Mouse (Mus musculus) hindbrain, embryonic 15.5 days (tissue): ENCODE results near the gene Tns3. TPM values are rescaled to one million over a fixed set of nuclear protein-coding genes. Genes with fewer than 3 reads are reported as not detected.
A peak's percentile ranks its signal among the peaks of the same experiment; 100 is the strongest.

Source experiments
- ATAC-seq: fragments of 200-750 bp; cut with Nextera tagmentation; 2 replicates; pipeline ENCODE4 v1.8.0; 2017; ENCODE audit warnings: low read depth, moderate number of reproducible peaks, moderate TSS enrichment; ENCODE audit not compliant: low FRiP score
- H3K27ac ChIP-seq: fragments of 300-500 bp; sonication (generic); replicated peaks from 2 replicates; pipeline ENCODE4 v1.5.1; 2015; ENCODE audit warnings: mild to moderate bottlenecking, inconsistent platforms
- H3K27me3 ChIP-seq: fragments of 300-500 bp; sonication (generic); 2 replicates; pipeline ENCODE4 v1.6.1; 2015; ENCODE audit warnings: control low read depth, inconsistent platforms
- H3K36me3 ChIP-seq: fragments of 300-500 bp; sonication (generic); 2 replicates; pipeline ENCODE4 v1.6.1; 2015; ENCODE audit warnings: control low read depth, inconsistent platforms
- H3K4me1 ChIP-seq: fragments of 300-500 bp; sonication (generic); replicated peaks from 2 replicates; pipeline ENCODE4 v1.6.1; 2015; ENCODE audit warnings: control low read depth, inconsistent platforms
- H3K4me2 ChIP-seq: fragments of 300-500 bp; sonication (generic); 2 replicates; pipeline ENCODE4 v1.6.1; 2015; ENCODE audit warnings: moderate library complexity, mild to moderate bottlenecking, inconsistent platforms
- H3K4me3 ChIP-seq: fragments of 300-500 bp; sonication (generic); 2 replicates; pipeline ENCODE4 v1.5.1; 2015; ENCODE audit warnings: mild to moderate bottlenecking, inconsistent platforms
- H3K9ac ChIP-seq: fragments of 300-500 bp; sonication (generic); 2 replicates; pipeline ENCODE4 v1.6.1; 2015; ENCODE audit warnings: inconsistent platforms
- H3K9me3 ChIP-seq: fragments of 300-500 bp; sonication (generic); 2 replicates; pipeline ENCODE4 v1.6.1; 2016; ENCODE audit warnings: control low read depth, inconsistent platforms
- WGBS: fragments of 180-500 bp; shearing (Covaris S2); methylation state at CpG from one replicate; pipeline ENCODE4 v1.1.7; 2015; 5-methylcytosine and 5-hydroxymethylcytosine counted together
- polyA plus RNA-seq: library from polyadenylated mRNA; unstranded; fragments of >200 nt; fragmentation: Nextera tagmentation; extraction: Ambion mirVana; gene quantifications from 2 replicates; pipeline ENCODE4 v1.2.1, GENCODE M21; 2015

Tns3 gene
- polyA plus RNA-seq, 1 experiment from 2014 or later, result 7.4 TPM

- Histone ChIP-seq H3K27me3 (no peaks in the 10 kb centered on the region), H3K9me3 (no peaks in the 10 kb centered on the region), H3K9ac (no peak overlapping the region), H3K36me3 (no peaks in the 10 kb centered on the region), H3K27ac (no peak overlapping the region), H3K4me1 (peaks cover 30% of the 10 kb centered on the region), H3K4me3 (no peak overlapping the region), H3K4me2 (no peak overlapping the region)
- no peak for ATAC-seq
- 88% methylated on average over 8 of the region's 8 CpGs for WGBS
Measured at GRCm38 (mm10) chr11:8657493-8657892, 6.8 kb downstream of the Tns3 start.

- Histone ChIP-seq H3K4me3 (no peak overlapping the region), H3K9ac (no peak overlapping the region), H3K9me3 (no peaks in the 10 kb centered on the region), H3K4me1 (peaks cover 34% of the 10 kb centered on the region), H3K27me3 (no peaks in the 10 kb centered on the region), H3K27ac (peak overlapping the region; percentile 39; the same call in 1 of the 2 replicates), H3K4me2 (no peak overlapping the region), H3K36me3 (no peaks in the 10 kb centered on the region)
- 64% methylated on average over 12 of the region's 12 CpGs for WGBS
- peak; percentile 67 for ATAC-seq
Measured at GRCm38 (mm10) chr11:8656448-8657393, 7.6 kb downstream of the Tns3 start.

GRCm38 (mm10) chr11:8653800-8654295 lies 10.5 kb downstream of the Tns3 start:
- peaks cover 28% of the 10 kb centered on the region for H3K4me1 ChIP-seq
- no peak overlapping the region for H3K4me2 ChIP-seq
- no peaks in the 10 kb centered on the region for H3K27me3 ChIP-seq
- no peaks in the 10 kb centered on the region for H3K36me3 ChIP-seq
- H3K9ac ChIP-seq, result no peak overlapping the region
- H3K4me3 ChIP-seq, result no peak overlapping the region
- H3K9me3 ChIP-seq, result no peaks in the 10 kb centered on the region
- no peak overlapping the region for H3K27ac ChIP-seq
- ATAC-seq, result peak; percentile 46; the same call in 1 of the 2 replicates
- WGBS, result 30% methylated on average over 13 of the region's 13 CpGs

GRCm38 (mm10) chr11:8652792-8653645 lies 11.3 kb downstream of the Tns3 start:
- Histone ChIP-seq H3K4me1 (peaks cover 28% of the 10 kb centered on the region), H3K9ac (no peak overlapping the region), H3K4me2 (no peak overlapping the region), H3K4me3 (no peak overlapping the region), H3K36me3 (no peaks in the 10 kb centered on the region), H3K27me3 (no peaks in the 10 kb centered on the region), H3K27ac (no peak overlapping the region), H3K9me3 (no peaks in the 10 kb centered on the region)
- 43% methylated on average over 10 of the region's 10 CpGs for WGBS
- ATAC-seq, result no peak

- 72% methylated on average over 10 of the region's 10 CpGs for WGBS
- Histone ChIP-seq H3K36me3 (no peaks in the 10 kb centered on the region), H3K27ac (no peak overlapping the region), H3K4me2 (no peak overlapping the region), H3K9ac (no peak overlapping the region), H3K4me3 (no peak overlapping the region), H3K27me3 (no peaks in the 10 kb centered on the region), H3K9me3 (no peaks in the 10 kb centered on the region), H3K4me1 (peaks cover 28% of the 10 kb centered on the region)
- no peak for ATAC-seq
Measured at GRCm38 (mm10) chr11:8652116-8652714, 12.1 kb downstream of the Tns3 start.

- no peak overlapping the region for H3K9ac ChIP-seq
- H3K4me2 ChIP-seq, result no peak overlapping the region
- WGBS, result 91% methylated on average over 10 of the region's 10 CpGs
Measured at GRCm38 (mm10) chr11:8651448-8652035, 12.8 kb downstream of the Tns3 start.

GRCm38 (mm10) chr11:8645609-8646008 lies 18.7 kb downstream of the Tns3 start:
- no peaks in the 10 kb centered on the region for H3K9me3 ChIP-seq
- no peak overlapping the region for H3K9ac ChIP-seq
- WGBS, result 86% methylated on average over 3 of the region's 3 CpGs
- no peaks in the 10 kb centered on the region for H3K36me3 ChIP-seq
- no peak overlapping the region for H3K4me3 ChIP-seq
- H3K4me2 ChIP-seq, result no peak overlapping the region
- H3K27me3 ChIP-seq, result no peaks in the 10 kb centered on the region
- ATAC-seq, result no peak
- H3K27ac ChIP-seq, result no peak overlapping the region
- H3K4me1 ChIP-seq, result no peaks in the 10 kb centered on the region

More at GRCm38 (mm10) chr11:8651448-8652035, 12.8 kb downstream of the Tns3 start:
- Histone ChIP-seq H3K36me3 (no peaks in the 10 kb centered on the region), H3K4me3 (no peak overlapping the region), H3K27me3 (no peaks in the 10 kb centered on the region), H3K27ac (no peak overlapping the region), H3K4me1 (peaks cover 23% of the 10 kb centered on the region), H3K9me3 (no peaks in the 10 kb centered on the region)
- no peak for ATAC-seq

GRCm38 (mm10) chr11:8644272-8644671 lies 20.1 kb downstream of the Tns3 start:
- H3K27ac ChIP-seq, result no peak overlapping the region
- no peaks in the 10 kb centered on the region for H3K36me3 ChIP-seq
- ATAC-seq, result no peak
- H3K9me3 ChIP-seq, result no peaks in the 10 kb centered on the region
- H3K4me3 ChIP-seq, result no peak overlapping the region
- no peak overlapping the region for H3K4me2 ChIP-seq
- no peaks in the 10 kb centered on the region for H3K27me3 ChIP-seq
- peaks cover 8% of the 10 kb centered on the region; the same call in 1 of the 2 replicates for H3K4me1 ChIP-seq
- no peak overlapping the region for H3K9ac ChIP-seq
- WGBS, result 100% methylated on average over 2 of the region's 2 CpGs

- no peak overlapping the region for H3K4me2 ChIP-seq
- H3K27ac ChIP-seq, result no peak overlapping the region
- no peaks in the 10 kb centered on the region for H3K27me3 ChIP-seq
- H3K4me1 ChIP-seq, result peaks cover 8% of the 10 kb centered on the region; the same call in 1 of the 2 replicates
- H3K9ac ChIP-seq, result no peak overlapping the region
- H3K9me3 ChIP-seq, result no peaks in the 10 kb centered on the region
- H3K36me3 ChIP-seq, result no peaks in the 10 kb centered on the region
- no peak for ATAC-seq
- WGBS, result 43% methylated on average over 10 of the region's 10 CpGs
- H3K4me3 ChIP-seq, result no peak overlapping the region
Measured at GRCm38 (mm10) chr11:8641634-8642277, 22.6 kb downstream of the Tns3 start.

- Histone ChIP-seq H3K27me3 (no peaks in the 10 kb centered on the region), H3K9me3 (no peaks in the 10 kb centered on the region), H3K4me2 (no peak overlapping the region), H3K36me3 (no peaks in the 10 kb centered on the region), H3K4me3 (no peak overlapping the region), H3K4me1 (peaks cover 8% of the 10 kb centered on the region; the same call in 1 of the 2 replicates), H3K27ac (no peak overlapping the region), H3K9ac (no peak overlapping the region)
- 94% methylated on average over 16 of the region's 16 CpGs for WGBS
- ATAC-seq, result no peak
Measured at GRCm38 (mm10) chr11:8639726-8640125, 24.6 kb downstream of the Tns3 start.
